Mouse (Mus musculus): ENCODE measurements around the gene Ptpn21. TPM values are rescaled to one million over a fixed set of nuclear protein-coding genes. Genes with fewer than 3 reads are reported as not detected.
A peak's percentile ranks its signal among the peaks of the same experiment; 100 is the strongest.

Ptpn21 gene
- polyA plus RNA-seq, 1 experiment from 2014 or later, result 6.4 TPM

DNA sequence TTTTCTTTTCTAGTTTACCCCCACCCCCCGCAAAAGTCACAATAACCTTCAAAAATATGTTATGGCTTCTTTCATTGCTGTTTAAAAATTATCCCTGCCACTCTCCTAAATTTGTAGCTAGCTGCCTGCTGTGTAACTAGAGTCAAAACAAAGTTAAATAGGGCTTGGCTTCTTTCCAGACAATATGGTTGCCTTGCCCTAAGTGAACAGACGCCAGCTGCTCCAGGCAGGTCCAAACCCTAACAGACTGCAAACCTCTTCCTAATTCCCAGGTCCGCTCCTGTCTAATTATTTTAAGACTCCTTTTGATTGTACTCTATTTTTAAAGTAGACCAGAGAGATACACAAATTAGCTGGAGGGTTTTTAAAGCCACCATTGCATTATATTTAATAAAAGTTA lies 16.6 kb downstream of the Ptpn21 start:
- Histone ChIP-seq H3K27ac (peak overlapping the region; percentile 84), H3K27me3 (no peaks in the 10 kb centered on the region), H3K4me2 (peak overlapping the region; percentile 20; the same call in 1 of the 2 replicates), H3K4me3 (no peak overlapping the region), H3K4me1 (peaks cover 25% of the 10 kb centered on the region), H3K9me3 (replicated peaks) (no peaks in the 10 kb centered on the region), H3K9ac (no peak overlapping the region), H3K36me3 (ENCODE audit: poor library complexity, severe bottlenecking) (0 out of 2 replicates have a peak, but pooled peaks cover 5% of the 10 kb centered on the region)
- WGBS, result 53% methylated on average over 3 of the region's 3 CpGs
- ATAC-seq, result peak; percentile 86

DNA sequence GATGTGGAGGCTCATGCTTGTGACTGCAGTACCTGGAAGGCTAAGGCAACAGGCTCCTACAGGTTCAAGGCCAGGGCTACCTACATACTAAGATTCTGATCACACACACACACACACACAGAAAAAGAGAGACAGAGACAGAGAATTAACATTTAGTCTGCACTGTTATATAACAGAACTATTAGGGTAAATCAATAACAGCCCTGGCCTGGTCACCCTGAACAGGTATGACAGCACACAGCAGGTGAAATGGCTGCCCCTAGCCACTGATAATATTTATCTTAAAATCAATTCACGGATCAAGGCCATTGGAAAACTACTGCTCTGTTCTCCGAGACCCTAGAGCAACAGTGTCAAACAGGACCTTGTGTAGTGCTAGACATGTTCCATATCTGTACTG lies 21.1 kb downstream of the Ptpn21 start:
- Histone ChIP-seq H3K36me3 (ENCODE audit: poor library complexity, severe bottlenecking) (no peaks in the 10 kb centered on the region), H3K9ac (no peak overlapping the region), H3K4me2 (no peak overlapping the region), H3K27ac (no peak overlapping the region), H3K9me3 (replicated peaks) (no peaks in the 10 kb centered on the region), H3K27me3 (no peaks in the 10 kb centered on the region), H3K4me3 (no peak overlapping the region), H3K4me1 (peaks cover 19% of the 10 kb centered on the region)
- 91% methylated on average over 2 of the region's 2 CpGs for WGBS
- no peak for ATAC-seq

DNA sequence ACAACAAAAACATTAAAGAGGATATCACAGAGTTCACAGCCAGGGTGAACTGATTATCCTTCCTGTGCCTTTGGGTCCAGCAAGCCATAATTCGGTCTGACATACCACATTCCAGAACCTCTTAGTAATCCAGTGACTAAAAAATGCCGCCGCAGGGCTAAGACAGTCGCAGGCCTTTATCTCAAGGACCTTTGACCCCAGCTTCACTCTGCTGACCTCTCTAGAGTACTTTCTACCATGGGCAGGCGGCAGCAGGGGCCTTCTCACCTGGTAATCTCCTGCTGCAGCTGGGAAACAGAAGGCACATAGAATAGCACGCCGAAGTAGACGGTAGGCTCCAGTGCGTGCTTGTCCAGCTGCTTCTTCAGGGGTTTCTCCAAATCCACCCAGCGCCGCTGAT lies 22.4 kb downstream of the Ptpn21 start:
- H3K4me3 ChIP-seq, result no peak overlapping the region
- H3K9ac ChIP-seq, result no peak overlapping the region
- peaks cover 5% of the 10 kb centered on the region for H3K4me1 ChIP-seq
- no peak for ATAC-seq
- H3K27me3 ChIP-seq, result no peaks in the 10 kb centered on the region
- no peak overlapping the region for H3K4me2 ChIP-seq
- H3K9me3 ChIP-seq (replicated peaks), result no peaks in the 10 kb centered on the region
- no peak overlapping the region for H3K27ac ChIP-seq
- peaks cover 3% of the 10 kb centered on the region; the same call in 1 of the 2 replicates for H3K36me3 ChIP-seq (ENCODE audit: poor library complexity, severe bottlenecking)
- 26% methylated on average over 11 of the region's 11 CpGs for WGBS

DNA sequence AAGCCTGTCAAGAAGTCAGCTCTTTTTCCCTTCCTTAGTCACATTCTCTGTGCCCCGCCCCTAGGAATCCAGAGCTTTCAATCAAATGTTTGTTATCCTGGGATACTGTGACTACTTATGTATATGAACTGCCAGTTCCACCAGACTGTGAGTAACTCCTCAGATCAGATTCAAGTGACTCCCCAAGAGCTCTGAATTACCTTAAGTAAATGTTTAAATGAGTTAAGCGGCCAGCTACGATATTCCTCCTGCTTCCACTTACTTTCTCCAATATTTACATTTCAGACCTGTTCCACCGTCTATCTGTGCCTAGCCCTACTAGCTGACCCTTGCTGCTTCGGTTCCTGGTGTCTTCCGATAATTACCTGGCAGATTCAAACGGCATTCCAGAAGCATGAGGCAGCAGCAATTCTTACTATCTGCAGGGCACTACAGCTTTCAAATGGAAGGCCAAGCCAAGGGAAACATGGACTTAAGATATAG lies 23.5 kb downstream of the Ptpn21 start:
- Histone ChIP-seq H3K9me3 (replicated peaks) (no peaks in the 10 kb centered on the region), H3K4me2 (no peak overlapping the region), H3K36me3 (ENCODE audit: poor library complexity, severe bottlenecking) (peaks cover 4% of the 10 kb centered on the region; the same call in 1 of the 2 replicates), H3K4me1 (no peaks in the 10 kb centered on the region), H3K9ac (no peak overlapping the region), H3K4me3 (no peak overlapping the region), H3K27ac (no peak overlapping the region), H3K27me3 (no peaks in the 10 kb centered on the region)
- 66% methylated on average over 7 of the region's 7 CpGs for WGBS
- no peak for ATAC-seq

DNA sequence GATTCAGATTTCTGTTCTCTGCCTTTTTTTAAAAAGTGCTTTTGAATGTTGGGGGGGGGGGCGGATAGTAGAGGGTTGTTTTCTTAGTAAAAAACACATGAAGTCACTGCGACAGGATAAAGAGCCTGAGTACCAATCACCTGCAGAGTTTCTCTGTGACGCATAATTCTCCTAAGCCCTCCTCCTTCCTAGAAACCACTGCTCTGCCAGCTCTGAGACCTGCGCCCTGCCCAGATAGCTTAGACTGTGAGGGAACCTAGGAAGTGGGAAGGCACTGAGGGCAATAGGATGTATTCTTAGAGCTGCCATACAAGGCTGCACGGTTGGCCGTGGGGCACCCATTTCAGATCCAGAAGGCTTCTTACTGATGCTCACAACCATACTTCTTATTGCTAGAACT lies 24.4 kb downstream of the Ptpn21 start:
- Histone ChIP-seq H3K4me1 (no peaks in the 10 kb centered on the region), H3K27me3 (no peaks in the 10 kb centered on the region), H3K36me3 (ENCODE audit: poor library complexity, severe bottlenecking) (peaks cover 4% of the 10 kb centered on the region; the same call in 1 of the 2 replicates), H3K27ac (no peak overlapping the region), H3K9me3 (replicated peaks) (no peaks in the 10 kb centered on the region), H3K4me2 (no peak overlapping the region), H3K9ac (no peak overlapping the region), H3K4me3 (no peak overlapping the region)
- no peak for ATAC-seq
- 64% methylated on average over 6 of the region's 6 CpGs for WGBS

DNA sequence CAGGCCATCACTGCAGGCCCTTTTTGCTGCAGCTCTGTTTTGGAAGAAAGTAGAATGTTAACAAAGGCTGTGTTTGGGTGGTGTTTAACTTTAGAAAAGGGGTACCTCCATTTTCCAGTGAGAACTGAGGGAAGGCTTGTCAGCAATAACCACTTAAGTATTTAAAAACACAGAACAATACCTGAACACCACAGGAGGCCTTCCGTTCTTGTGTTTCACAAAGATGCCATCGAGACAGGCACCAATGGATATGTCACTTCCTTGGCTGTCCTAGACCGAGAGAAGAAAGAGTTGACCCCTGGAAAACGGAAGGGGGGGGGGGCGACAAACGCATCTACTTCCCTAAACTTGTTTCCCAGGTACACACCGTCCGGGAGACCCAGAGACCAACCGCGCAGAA lies 33.2 kb downstream of the Ptpn21 start:
- peaks cover 32% of the 10 kb centered on the region for H3K36me3 ChIP-seq (ENCODE audit: poor library complexity, severe bottlenecking)
- H3K9ac ChIP-seq, result no peak overlapping the region
- no peak overlapping the region for H3K27ac ChIP-seq
- H3K4me3 ChIP-seq, result no peak overlapping the region
- no peak overlapping the region for H3K4me2 ChIP-seq
- no peaks in the 10 kb centered on the region for H3K9me3 ChIP-seq (replicated peaks)
- no peaks in the 10 kb centered on the region for H3K4me1 ChIP-seq
- H3K27me3 ChIP-seq, result no peaks in the 10 kb centered on the region
- no peak for ATAC-seq
- WGBS, result 65% methylated on average over 10 of the region's 10 CpGs

DNA sequence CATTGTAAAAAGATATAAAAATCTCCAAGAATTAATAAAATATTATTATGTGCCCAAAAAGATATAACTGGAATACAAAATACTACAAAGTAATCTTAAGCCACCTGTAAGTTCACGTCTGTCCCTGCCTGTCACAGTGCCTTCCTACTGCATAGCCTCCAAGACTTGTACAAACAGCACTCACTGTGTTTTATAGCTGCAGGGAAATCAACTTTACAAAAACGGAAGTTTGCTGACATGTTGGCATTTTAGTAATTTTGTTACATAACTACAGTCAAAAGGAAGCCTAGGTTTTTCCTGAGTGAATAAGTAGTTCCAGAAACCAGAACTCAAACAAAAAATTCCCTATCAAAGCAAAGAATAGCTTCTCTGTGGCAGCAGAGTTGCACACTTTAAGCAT lies 33.7 kb downstream of the Ptpn21 start:
- H3K9me3 ChIP-seq (replicated peaks), result no peaks in the 10 kb centered on the region
- H3K4me1 ChIP-seq, result no peaks in the 10 kb centered on the region
- H3K4me3 ChIP-seq, result no peak overlapping the region
- H3K36me3 ChIP-seq (ENCODE audit: poor library complexity, severe bottlenecking), result peaks cover 35% of the 10 kb centered on the region
- no peak overlapping the region for H3K4me2 ChIP-seq
- no peak overlapping the region for H3K9ac ChIP-seq
- no peaks in the 10 kb centered on the region for H3K27me3 ChIP-seq
- ATAC-seq, result no peak
- 82% methylated on average over 2 of the region's 2 CpGs for WGBS
- no peak overlapping the region for H3K27ac ChIP-seq

DNA sequence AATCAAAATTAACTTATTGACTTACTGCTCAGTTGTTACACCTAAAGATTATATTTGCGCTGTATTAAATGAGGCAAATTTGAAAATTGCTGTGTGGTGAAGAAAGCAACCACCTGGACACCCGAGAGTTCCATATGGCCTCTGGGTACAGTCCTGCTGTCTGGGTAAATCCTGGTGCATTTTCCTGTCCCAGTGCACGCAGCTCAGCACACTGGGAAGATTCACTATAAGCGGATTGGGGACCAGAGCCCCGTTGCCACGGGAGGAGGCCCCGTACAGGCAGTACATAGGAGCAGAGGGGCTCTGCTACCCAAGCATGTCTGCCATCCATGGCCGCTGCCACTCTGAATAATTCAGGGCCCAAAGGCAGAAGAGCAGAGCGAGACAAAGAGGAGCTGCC lies 35.6 kb downstream of the Ptpn21 start:
- H3K4me1 ChIP-seq, result no peaks in the 10 kb centered on the region
- no peaks in the 10 kb centered on the region for H3K9me3 ChIP-seq (replicated peaks)
- no peak overlapping the region for H3K4me2 ChIP-seq
- H3K27me3 ChIP-seq, result no peaks in the 10 kb centered on the region
- no peak overlapping the region for H3K4me3 ChIP-seq
- H3K27ac ChIP-seq, result peak overlapping the region; percentile 51; the same call in 1 of the 2 replicates
- H3K36me3 ChIP-seq (ENCODE audit: poor library complexity, severe bottlenecking), result peaks cover 41% of the 10 kb centered on the region
- H3K9ac ChIP-seq, result no peak overlapping the region
- WGBS, result 80% methylated on average over 9 of the region's 9 CpGs
- ATAC-seq, result peak; percentile 33; the same call in 1 of the 2 replicates

DNA sequence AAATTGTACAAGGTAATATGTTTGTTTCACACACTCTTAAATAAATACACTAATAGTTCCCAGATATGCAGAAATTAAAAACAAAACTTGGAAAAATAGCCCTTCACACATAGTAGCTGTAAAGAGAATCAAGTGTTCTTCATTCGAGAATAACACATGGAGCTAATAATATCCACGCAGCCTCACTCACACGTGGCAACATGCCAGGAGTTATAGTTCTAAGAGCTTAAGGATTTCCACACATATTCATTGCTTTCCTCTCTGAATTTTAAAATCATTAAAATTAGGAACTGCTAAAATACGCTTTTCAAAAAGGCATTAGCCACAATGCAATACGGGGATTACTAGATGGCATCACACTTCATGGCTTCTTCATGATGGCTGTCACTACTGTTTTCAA lies 40.0 kb downstream of the Ptpn21 start:
- Histone ChIP-seq H3K27ac (no peak overlapping the region), H3K36me3 (ENCODE audit: poor library complexity, severe bottlenecking) (peaks cover 37% of the 10 kb centered on the region), H3K9me3 (replicated peaks) (no peaks in the 10 kb centered on the region), H3K27me3 (no peaks in the 10 kb centered on the region), H3K4me2 (no peak overlapping the region), H3K9ac (no peak overlapping the region), H3K4me1 (no peaks in the 10 kb centered on the region), H3K4me3 (no peak overlapping the region)
- 78% methylated on average over 5 of the region's 5 CpGs for WGBS
- no peak for ATAC-seq

DNA sequence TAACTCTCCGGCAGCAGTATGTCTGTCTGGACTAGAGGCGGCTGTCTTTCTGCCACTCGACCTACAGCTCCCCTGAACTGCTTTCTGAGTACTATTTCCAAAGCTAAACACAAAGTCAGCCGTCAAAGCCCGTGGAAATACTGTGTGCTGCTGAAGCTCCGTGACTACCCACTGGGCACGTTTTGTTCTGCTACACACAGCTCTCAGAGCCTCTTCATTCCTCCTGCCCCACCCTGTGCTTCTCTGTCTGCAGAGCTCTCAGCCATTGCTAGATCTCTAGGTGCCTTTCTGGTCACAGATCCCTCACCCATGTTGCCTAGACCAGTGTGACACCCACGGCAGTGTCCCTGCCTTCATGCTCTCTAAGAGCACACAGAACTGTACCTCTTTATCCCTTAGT lies 47.0 kb downstream of the Ptpn21 start:
- no peaks in the 10 kb centered on the region for H3K27me3 ChIP-seq
- H3K9me3 ChIP-seq (replicated peaks), result no peaks in the 10 kb centered on the region
- no peaks in the 10 kb centered on the region for H3K4me1 ChIP-seq
- H3K9ac ChIP-seq, result no peak overlapping the region
- ATAC-seq, result no peak
- H3K4me3 ChIP-seq, result no peak overlapping the region
- no peak overlapping the region for H3K27ac ChIP-seq
- H3K4me2 ChIP-seq, result no peak overlapping the region
- peaks cover 58% of the 10 kb centered on the region for H3K36me3 ChIP-seq (ENCODE audit: poor library complexity, severe bottlenecking)
- 82% methylated on average over 8 of the region's 8 CpGs for WGBS

DNA sequence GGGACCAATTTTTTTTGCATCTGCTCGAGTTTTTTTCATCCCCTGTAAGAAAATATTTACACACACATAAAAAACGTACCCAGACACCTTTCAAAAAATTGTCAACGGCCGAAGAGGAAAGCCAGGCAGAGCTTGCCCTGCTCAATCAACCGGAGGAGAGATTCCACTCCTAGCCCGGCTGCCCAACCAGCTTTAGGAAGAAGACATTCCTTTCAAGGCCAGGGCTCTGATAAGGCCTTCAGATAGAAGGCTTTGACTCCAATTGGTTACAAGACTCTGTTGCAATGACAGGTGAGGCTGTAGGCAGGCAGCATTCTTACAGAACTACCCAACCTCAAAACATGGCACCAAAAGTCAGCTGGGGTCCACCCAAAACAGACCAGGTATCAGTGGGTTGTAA lies 53.6 kb downstream of the Ptpn21 start:
- no peak for ATAC-seq
- H3K4me2 ChIP-seq, result no peak overlapping the region
- H3K4me3 ChIP-seq, result no peak overlapping the region
- H3K27ac ChIP-seq, result no peak overlapping the region
- H3K36me3 ChIP-seq (ENCODE audit: poor library complexity, severe bottlenecking), result peaks cover 53% of the 10 kb centered on the region
- H3K27me3 ChIP-seq, result no peaks in the 10 kb centered on the region
- WGBS, result 84% methylated on average over 6 of the region's 6 CpGs
- H3K9me3 ChIP-seq (replicated peaks), result no peaks in the 10 kb centered on the region
- H3K4me1 ChIP-seq, result no peaks in the 10 kb centered on the region
- no peak overlapping the region for H3K9ac ChIP-seq

DNA sequence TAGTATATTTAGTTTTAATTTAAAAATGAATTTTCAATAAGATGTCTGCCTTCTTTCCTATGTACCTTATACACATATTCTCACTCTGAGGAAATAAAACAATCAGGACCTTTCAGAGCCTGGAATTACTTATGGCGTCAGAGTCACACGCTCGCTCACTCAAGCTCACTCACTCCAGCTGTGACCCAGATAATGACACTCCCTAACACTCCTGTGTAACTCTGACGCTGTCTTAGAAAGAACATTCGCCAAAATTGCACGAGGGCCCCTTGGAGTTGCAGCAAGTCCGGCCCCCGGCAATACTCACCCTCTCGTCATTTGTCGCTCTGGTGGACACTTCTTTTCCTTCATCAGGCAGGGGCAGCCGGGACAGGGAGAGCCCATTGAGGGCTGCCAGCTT lies 54.0 kb downstream of the Ptpn21 start:
- H3K4me3 ChIP-seq, result no peak overlapping the region
- no peaks in the 10 kb centered on the region for H3K4me1 ChIP-seq
- no peaks in the 10 kb centered on the region for H3K27me3 ChIP-seq
- 78% methylated on average over 11 of the region's 11 CpGs for WGBS
- H3K36me3 ChIP-seq (ENCODE audit: poor library complexity, severe bottlenecking), result peaks cover 53% of the 10 kb centered on the region
- no peak overlapping the region for H3K4me2 ChIP-seq
- H3K9me3 ChIP-seq (replicated peaks), result no peaks in the 10 kb centered on the region
- H3K9ac ChIP-seq, result no peak overlapping the region
- no peak for ATAC-seq
- H3K27ac ChIP-seq, result no peak overlapping the region

DNA sequence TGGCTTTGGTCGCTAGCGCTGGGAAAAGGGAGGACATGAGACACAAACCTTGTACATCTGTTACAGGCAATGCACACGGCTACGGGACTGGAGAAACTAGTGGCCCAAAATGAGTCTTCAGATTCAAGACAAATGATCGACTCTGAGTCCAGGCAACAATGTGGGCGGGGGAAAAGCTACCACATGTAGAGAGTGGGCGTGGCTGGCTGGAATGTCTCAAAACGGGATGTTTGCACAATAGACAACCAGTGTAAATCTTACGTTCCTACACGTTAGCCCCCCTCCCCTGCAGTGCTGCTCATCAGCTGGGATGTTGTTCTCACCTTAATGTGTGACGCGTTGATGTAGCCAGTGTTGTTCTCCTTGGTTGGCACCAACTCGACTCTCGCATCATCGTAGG lies 55.0 kb downstream of the Ptpn21 start:
- H3K9ac ChIP-seq, result no peak overlapping the region
- H3K4me2 ChIP-seq, result no peak overlapping the region
- H3K36me3 ChIP-seq (ENCODE audit: poor library complexity, severe bottlenecking), result peaks cover 50% of the 10 kb centered on the region
- no peak overlapping the region for H3K27ac ChIP-seq
- no peaks in the 10 kb centered on the region for H3K9me3 ChIP-seq (replicated peaks)
- ATAC-seq, result no peak
- 83% methylated on average over 15 of the region's 15 CpGs for WGBS
- H3K4me3 ChIP-seq, result no peak overlapping the region
- no peaks in the 10 kb centered on the region for H3K4me1 ChIP-seq
- H3K27me3 ChIP-seq, result no peaks in the 10 kb centered on the region

All from forebrain, embryonic 13.5 days (tissue).